Comparison of ENCODE assay signal across 10 mouse cellular contexts in genomic region chr6:101937467-101938392, GRCm38 (mm10).
A peak's percentile ranks its signal among the peaks of the same experiment; 100 is the strongest.
DNase-seq lines count a peak whose midpoint lies in the region; ATAC-seq and TF ChIP-seq lines count a peak whose summit lies in the region.
"Had no signal": no experiment of that assay in that cellular context is flagged by ENCODE, and none has a peak within 500 bp of the region (broad histone marks: within the 10 kb centered on the region; RNA-seq: fewer than 3 reads in every experiment).

No protein-coding gene starts in this region.

- peaks cover 4% of the 10 kb centered on the region; the same call in 1 of the 2 replicates for H3K4me1 ChIP-seq in hindbrain, embryonic 10.5 days (replicated peaks)
- H3K4me1 ChIP-seq in midbrain, embryonic 12.5 days, result peaks cover 11% of the 10 kb centered on the region; the same call in 1 of the 2 replicates
- H3K4me1 ChIP-seq in intestine, postnatal 0 days (replicated peaks; ENCODE audit: control insufficient read depth, insufficient read depth, low read length), result no peaks in the 10 kb centered on the region

- WGBS in hindbrain, embryonic 10.5 days, result 65% methylated on average over 12 of the region's 12 CpGs
- WGBS in midbrain, embryonic 12.5 days, result 23% methylated on average over 12 of the region's 12 CpGs
- 82% methylated on average over 12 of the region's 12 CpGs for WGBS in intestine, postnatal 0 days

- TF ChIP-seq POLR2A in brain, embryonic 14.5 days (IDR thresholded peaks at IDR 0.05; ENCODE audit: borderline replicate concordance, extremely low read depth, insufficient read depth, insufficient read length, poor library complexity, severe bottlenecking), result no peak

- DNase-seq in Muller cell, postnatal 12 days (ENCODE audit: inconsistent ontology term), result peak; percentile 40
- DNase-seq in brain, embryonic 14.5 days (ENCODE audit: low read depth), result peak; percentile 96
- DNase-seq in hindbrain, embryonic 10.5 days (ENCODE audit: low spot score), result no peak
- DNase-seq in thymus, postnatal 4 days, result no peak
- DNase-seq in layer of hippocampus, adult 9-11 months, result no peak
- DNase-seq: gastrocnemius, postnatal 10 days; lung, adult 18-20 months; thymus, adult 2 months had no signal

- no peak for TF ChIP-seq CTCF in brain, embryonic 14.5 days (IDR thresholded peaks at IDR 0.05; ENCODE audit: borderline replicate concordance, extremely low read depth, insufficient read depth, insufficient read length)
- TF ChIP-seq CTCF in intestine, postnatal 0 days (IDR thresholded peaks at IDR 0.05; ENCODE audit: low read depth), result no peak

- H3K9ac ChIP-seq in midbrain, embryonic 12.5 days (replicated peaks), result no peak overlapping the region
- H3K9ac ChIP-seq in intestine, postnatal 0 days (ENCODE audit: low read depth, low read length), result no peak overlapping the region

- 0 out of 2 replicates have a peak overlapping the region, but pooled peaks have one; percentile 8 for H3K27ac ChIP-seq in hindbrain, embryonic 10.5 days
- no peak overlapping the region for H3K27ac ChIP-seq in midbrain, embryonic 12.5 days (replicated peaks)
- no peak overlapping the region for H3K27ac ChIP-seq in intestine, postnatal 0 days (ENCODE audit: low read depth, low read length)

- no peak overlapping the region for H3K4me3 ChIP-seq in hindbrain, embryonic 10.5 days
- no peak overlapping the region for H3K4me3 ChIP-seq in midbrain, embryonic 12.5 days
- H3K4me3 ChIP-seq in intestine, postnatal 0 days (ENCODE audit: low read depth, low read length), result no peak overlapping the region

- H3K9me3 ChIP-seq in hindbrain, embryonic 10.5 days, result no peaks in the 10 kb centered on the region
- H3K9me3 ChIP-seq in midbrain, embryonic 12.5 days, result no peaks in the 10 kb centered on the region
- H3K9me3 ChIP-seq in intestine, postnatal 0 days (ENCODE audit: control insufficient read depth), result no peaks in the 10 kb centered on the region

- no peaks in the 10 kb centered on the region for H3K27me3 ChIP-seq in hindbrain, embryonic 10.5 days (ENCODE audit: insufficient read depth, poor library complexity, severe bottlenecking)
- no peaks in the 10 kb centered on the region for H3K27me3 ChIP-seq in midbrain, embryonic 12.5 days
- H3K27me3 ChIP-seq in intestine, postnatal 0 days (replicated peaks; ENCODE audit: control insufficient read depth, insufficient read depth, low read length), result no peaks in the 10 kb centered on the region

- peak; percentile 87 for ATAC-seq in midbrain, embryonic 12.5 days (ENCODE audit: low FRiP score, low read depth)
- ATAC-seq in intestine, postnatal 0 days, result no peak

- H3K36me3 ChIP-seq in hindbrain, embryonic 10.5 days, result no peaks in the 10 kb centered on the region
- H3K36me3 ChIP-seq in midbrain, embryonic 12.5 days, result no peaks in the 10 kb centered on the region
- no peaks in the 10 kb centered on the region for H3K36me3 ChIP-seq in intestine, postnatal 0 days (ENCODE audit: control insufficient read depth, insufficient read depth)

- peak overlapping the region; percentile 29 for H3K4me2 ChIP-seq in midbrain, embryonic 12.5 days (replicated peaks)
- no peak overlapping the region for H3K4me2 ChIP-seq in intestine, postnatal 0 days (replicated peaks; ENCODE audit: low read depth)

Comparison
In these comparisons a context has a peak if more than half of its experiments do, and no peak if none do; other contexts are left out.
1. DNase-seq: peak in Muller cell, postnatal 12 days (single experiment) and brain, embryonic 14.5 days (single experiment); none in hindbrain, embryonic 10.5 days (single experiment), thymus, postnatal 4 days (single experiment) and layer of hippocampus, adult 9-11 months (single experiment).